Mouse (Mus musculus) testis, adult 2 months (tissue): ENCODE measurements around the gene Mmp17.
"Not testable (repeated sequence)": the region's sequence is repeated elsewhere in the genome, so short reads cannot be mapped to it uniquely, and the experiment has no call there.

Experiments
- CTCF ChIP-seq: fragments of 200-500 bp; IDR thresholded peaks from 2 replicates; pipeline ENCODE4 v1.5.1; 2012; ENCODE audit warnings: low read depth, mild to moderate bottlenecking, inconsistent platforms, low read length, moderate library complexity; ENCODE audit not compliant: control insufficient read depth, insufficient read depth, insufficient replicate concordance
- POLR2A ChIP-seq: fragments of 200-500 bp; IDR thresholded peaks from 2 replicates; pipeline ENCODE4 v1.6.1; 2012; ENCODE audit warnings: low read depth, mild to moderate bottlenecking, inconsistent platforms, low read length, moderate library complexity; ENCODE audit not compliant: control insufficient read depth

DNA sequence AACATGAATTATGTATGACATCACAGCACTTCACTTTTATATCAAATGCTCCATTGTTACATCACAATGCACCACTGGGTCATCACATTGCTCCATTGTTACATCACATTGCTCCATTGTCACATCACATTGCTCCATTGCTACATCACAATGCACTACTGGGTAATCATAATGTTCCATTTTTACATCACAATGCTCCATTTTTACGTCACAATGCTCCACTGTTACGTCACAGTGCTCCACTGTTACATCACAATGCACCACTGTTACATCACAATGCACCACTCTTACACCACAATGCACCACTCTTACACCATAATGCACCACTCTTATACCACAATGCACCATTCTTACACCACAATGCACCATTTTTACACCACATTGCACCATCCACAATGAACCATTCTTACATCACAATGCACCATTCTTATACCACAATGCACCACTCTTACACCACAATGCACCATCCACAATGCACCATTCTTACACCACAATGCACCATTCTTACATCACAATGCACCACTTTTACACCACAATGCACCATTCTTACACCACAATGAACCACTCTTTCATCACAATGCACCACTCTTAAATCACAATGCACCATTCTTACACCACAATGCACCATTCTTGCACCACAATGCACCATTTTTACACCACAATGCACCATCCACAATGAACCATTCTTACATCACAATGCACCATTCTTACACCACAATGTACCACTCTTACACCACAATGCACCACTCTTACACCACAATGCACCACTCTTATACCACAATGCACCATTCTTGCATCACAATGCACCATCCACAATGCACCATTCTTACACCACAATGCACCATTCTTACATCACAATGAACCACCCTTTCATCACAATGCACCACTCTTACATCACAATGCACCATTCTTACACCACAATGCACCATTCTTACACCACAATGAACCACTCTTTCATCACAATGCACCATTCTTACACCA, 48.6 kb downstream of the Mmp17 start:
- not testable (repeated sequence) for TF ChIP-seq CTCF, POLR2A
